Mouse (Mus musculus): ENCODE data around the gene Cpt1b. TPM values are rescaled to one million over a fixed set of nuclear protein-coding genes. Genes with fewer than 3 reads are reported as not detected.
A peak's percentile ranks its signal among the peaks of the same experiment; 100 is the strongest.

Gene Cpt1b
- 2.7 and 5.9 TPM in 2 replicates for total RNA-seq (2012; rRNA removed)

GRCm38 (mm10) chr15:89425711-89426121 lies at the start of gene Cpt1b:
TSS of gene Cpt1b (minus strand) at chr15:89425863.
- no peak for DNase-seq (ENCODE audit: low read depth, low spot score)
- H3K4me1 ChIP-seq (ENCODE audit: control insufficient read depth in 2 of 2, insufficient read depth in 2 of 2, low read length in 2 of 2, poor library complexity in 1 of 2), result peaks cover 2 to 12% of the 10 kb centered on the region in 2 experiments; a peak in 3 of 4 replicates
- H3K9ac ChIP-seq (ENCODE audit: insufficient read depth, low read depth, low read length, poor library complexity, severe bottlenecking), result peak within 1 kb of the TSS; percentile 16
- H3K9me3 ChIP-seq (ENCODE audit: control insufficient read depth, insufficient read depth, low read depth, low read length), result no peaks in the 10 kb centered on the region
- H3K4me3 ChIP-seq (ENCODE audit: insufficient read depth in 1 of 2, low read depth in 1 of 2, low read length in 2 of 2, poor library complexity in 1 of 2, severe bottlenecking in 1 of 2), result peak within 1 kb of the TSS; percentile 22 to 54; a peak in 3 of 4 replicates
- peak within 1 kb of the TSS; percentile 55; the same call in 1 of the 2 replicates for H3K27ac ChIP-seq (ENCODE audit: insufficient read depth, low read depth, low read length, poor library complexity, severe bottlenecking)
- no peak for TF ChIP-seq CHD2 (IDR thresholded peaks at IDR 0.05; ENCODE audit: low read depth, low read length)
- TF ChIP-seq ZC3H11A (IDR thresholded peaks at IDR 0.05; ENCODE audit: borderline replicate concordance, low read depth, low read length), result no peak
- peaks cover 10% of the 10 kb centered on the region; the same call in 1 of the 2 replicates for H3K36me3 ChIP-seq (ENCODE audit: control insufficient read depth, insufficient read depth, low read length, poor library complexity, severe bottlenecking)
- in situ Hi-C loops (cut with MboI; ENCODE audit: low sequenced_read_pairs in 2 of 2, unreplicated experiment in 2 of 2), result no loop called here

DNA sequence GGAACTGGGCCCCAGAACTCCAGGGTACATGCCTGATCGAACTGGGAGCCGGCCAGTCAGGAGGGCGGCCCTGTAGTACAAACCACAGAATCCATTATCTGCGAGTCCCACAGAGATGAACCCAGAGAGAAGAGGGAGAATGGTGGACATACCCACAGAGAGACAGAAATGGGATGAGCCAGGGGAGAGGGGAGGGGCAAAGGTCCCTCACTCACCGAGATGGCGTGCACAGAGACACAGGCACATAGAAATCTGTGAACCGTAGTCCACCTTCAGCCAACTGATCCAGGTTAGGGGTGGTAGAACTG lies 49.6 kb upstream of the Cpt1b start:
- Histone ChIP-seq H3K9ac (ENCODE audit: insufficient read depth, low read depth, low read length, poor library complexity, severe bottlenecking) (peak overlapping the region; percentile 68; the same call in 1 of the 2 replicates), H3K4me1 (ENCODE audit: control insufficient read depth in 2 of 2, insufficient read depth in 2 of 2, low read length in 2 of 2, poor library complexity in 1 of 2) (peaks cover 5 to 37% of the 10 kb centered on the region in 2 experiments; a peak in 3 of 4 replicates), H3K9me3 (ENCODE audit: control insufficient read depth, insufficient read depth, low read depth, low read length) (no peaks in the 10 kb centered on the region), H3K27ac (ENCODE audit: insufficient read depth, low read depth, low read length, poor library complexity, severe bottlenecking) (no peak overlapping the region), H3K36me3 (ENCODE audit: control insufficient read depth, insufficient read depth, low read length, poor library complexity, severe bottlenecking) (peaks cover 9% of the 10 kb centered on the region; the same call in 1 of the 2 replicates), H3K4me3 (ENCODE audit: insufficient read depth in 1 of 2, low read depth in 1 of 2, low read length in 2 of 2, poor library complexity in 1 of 2, severe bottlenecking in 1 of 2) (peak overlapping the region; percentile 63 to 79; a peak in 3 of 4 replicates)
- DNase-seq (ENCODE audit: low read depth, low spot score), result no peak
- no peak for TF ChIP-seq CHD2 (IDR thresholded peaks at IDR 0.05; ENCODE audit: low read depth, low read length)
- no peak for TF ChIP-seq HCFC1 (IDR thresholded peaks at IDR 0.05; ENCODE audit: borderline replicate concordance, insufficient read depth, low read length)
- TF ChIP-seq MAFK (IDR thresholded peaks at IDR 0.05; ENCODE audit: insufficient read depth, low read depth, low read length), result no peak
- TF ChIP-seq ZC3H11A (IDR thresholded peaks at IDR 0.05; ENCODE audit: borderline replicate concordance, low read depth, low read length), result no peak
- in situ Hi-C loops (cut with MboI; ENCODE audit: low sequenced_read_pairs in 2 of 2, unreplicated experiment in 2 of 2), result no loop called here

- no peak for DNase-seq (ENCODE audit: low read depth, low spot score)
- Histone ChIP-seq H3K36me3 (ENCODE audit: control insufficient read depth, insufficient read depth, low read length, poor library complexity, severe bottlenecking) (peaks cover 6% of the 10 kb centered on the region; the same call in 1 of the 2 replicates), H3K4me1 (ENCODE audit: control insufficient read depth in 2 of 2, insufficient read depth in 2 of 2, low read length in 2 of 2, poor library complexity in 1 of 2) (peaks cover 7 to 33% of the 10 kb centered on the region in 2 experiments; a peak in 3 of 4 replicates), H3K9me3 (ENCODE audit: control insufficient read depth, insufficient read depth, low read depth, low read length) (no peaks in the 10 kb centered on the region), H3K27ac (ENCODE audit: insufficient read depth, low read depth, low read length, poor library complexity, severe bottlenecking) (no peak overlapping the region), H3K4me3 (ENCODE audit: insufficient read depth in 1 of 2, low read depth in 1 of 2, low read length in 2 of 2, poor library complexity in 1 of 2, severe bottlenecking in 1 of 2) (peak overlapping the region in 1 of 2 experiments; percentile 63; a peak in 1 of 4 replicates), H3K9ac (ENCODE audit: insufficient read depth, low read depth, low read length, poor library complexity, severe bottlenecking) (0 out of 2 replicates have a peak overlapping the region, but pooled peaks have one; percentile 68)
- no peak for TF ChIP-seq MAFK (IDR thresholded peaks at IDR 0.05; ENCODE audit: insufficient read depth, low read depth, low read length)
- TF ChIP-seq CHD2 (IDR thresholded peaks at IDR 0.05; ENCODE audit: low read depth, low read length), result no peak
- no peak for TF ChIP-seq HCFC1 (IDR thresholded peaks at IDR 0.05; ENCODE audit: borderline replicate concordance, insufficient read depth, low read length)
- in situ Hi-C loops (cut with MboI; ENCODE audit: low sequenced_read_pairs in 2 of 2, unreplicated experiment in 2 of 2), result no loop called here
These were observed 49.1 kb upstream of the Cpt1b start for GRCm38 (mm10) chr15:89474596-89475292.

GRCm38 (mm10) chr15:89473921-89474320 lies 48.3 kb upstream of the Cpt1b start:
- TF ChIP-seq ZC3H11A (IDR thresholded peaks at IDR 0.05; ENCODE audit: borderline replicate concordance, low read depth, low read length) (no peak), MAFK (IDR thresholded peaks at IDR 0.05; ENCODE audit: insufficient read depth, low read depth, low read length) (no peak), HCFC1 (IDR thresholded peaks at IDR 0.05; ENCODE audit: borderline replicate concordance, insufficient read depth, low read length) (no peak), CHD2 (IDR thresholded peaks at IDR 0.05; ENCODE audit: low read depth, low read length) (no peak), ZNF384 (IDR thresholded peaks at IDR 0.05; ENCODE audit: low read depth, low read length) (no peak)
- in situ Hi-C loops (cut with MboI; ENCODE audit: low sequenced_read_pairs in 2 of 2, unreplicated experiment in 2 of 2), result no loop called here
- no peaks in the 10 kb centered on the region for H3K9me3 ChIP-seq (ENCODE audit: control insufficient read depth, insufficient read depth, low read depth, low read length)
- no peak overlapping the region for H3K4me3 ChIP-seq (ENCODE audit: insufficient read depth in 1 of 2, low read depth in 1 of 2, low read length in 2 of 2, poor library complexity in 1 of 2, severe bottlenecking in 1 of 2)
- H3K27ac ChIP-seq (ENCODE audit: insufficient read depth, low read depth, low read length, poor library complexity, severe bottlenecking), result no peak overlapping the region
- H3K4me1 ChIP-seq (ENCODE audit: control insufficient read depth in 2 of 2, insufficient read depth in 2 of 2, low read length in 2 of 2, poor library complexity in 1 of 2), result peaks cover 9 to 32% of the 10 kb centered on the region in 2 experiments
- H3K9ac ChIP-seq (ENCODE audit: insufficient read depth, low read depth, low read length, poor library complexity, severe bottlenecking), result no peak overlapping the region
- peaks cover 5% of the 10 kb centered on the region; the same call in 1 of the 2 replicates for H3K36me3 ChIP-seq (ENCODE audit: control insufficient read depth, insufficient read depth, low read length, poor library complexity, severe bottlenecking)
- DNase-seq (ENCODE audit: low read depth, low spot score), result no peak
